Mouse (Mus musculus) small intestine, adult 2 months (tissue): ENCODE results near the gene Samd9l.
"Not testable (repeated sequence)": the region's sequence is repeated elsewhere in the genome, so short reads cannot be mapped to it uniquely, and the experiment has no call there.

Experiments
- CTCF ChIP-seq: fragments of 200-500 bp; IDR thresholded peaks from 2 replicates; pipeline ENCODE4 v1.5.1; 2012; ENCODE audit warnings: low read depth, mild to moderate bottlenecking, control low read depth, inconsistent platforms, low read length, moderate library complexity, mixed read lengths; ENCODE audit not compliant: insufficient replicate concordance, insufficient read length; ENCODE audit errors: extremely low read depth
- POLR2A ChIP-seq: fragments of 200-500 bp; IDR thresholded peaks from 2 replicates; pipeline ENCODE4 v1.6.1; 2012; ENCODE audit warnings: low read depth, mild to moderate bottlenecking, control low read depth, inconsistent platforms, low read length, moderate library complexity

DNA sequence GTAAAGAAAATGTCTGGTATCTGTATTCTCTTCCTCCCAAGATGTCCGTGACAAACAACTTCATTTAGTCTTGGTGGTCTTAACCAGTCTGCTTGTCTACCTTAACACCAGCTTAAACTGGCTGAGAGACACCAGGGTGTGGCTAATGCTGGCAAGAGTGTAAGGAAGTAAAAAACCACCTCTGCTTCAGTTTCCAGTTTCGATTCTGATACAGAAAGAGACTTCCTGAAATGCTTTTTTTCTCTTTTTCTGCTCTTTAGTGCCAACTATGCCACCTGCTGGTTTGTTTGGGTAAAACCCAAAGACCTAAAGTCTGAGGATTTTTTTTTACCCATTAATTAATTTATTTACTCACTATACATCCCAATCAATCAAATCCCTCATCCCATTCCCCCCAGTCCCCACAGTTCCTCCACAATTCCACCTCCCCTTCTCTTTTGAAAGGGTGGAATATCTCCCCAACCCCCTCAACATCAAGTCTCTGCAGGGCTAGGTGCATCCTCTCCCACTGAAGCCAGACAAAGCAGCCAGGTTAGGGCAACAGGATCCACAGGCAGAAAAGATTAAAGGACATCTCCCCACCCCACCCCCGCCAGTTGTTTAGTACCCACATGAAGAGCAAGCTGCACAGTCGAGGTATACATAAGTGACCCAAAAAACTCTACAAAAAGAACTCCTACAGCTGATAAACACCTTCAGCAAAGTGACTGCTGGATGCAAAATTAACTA is at the start of gene Samd9l:
- TF ChIP-seq CTCF, POLR2A: not testable (repeated sequence)
